Mouse (Mus musculus): ENCODE results near the gene Cacna1c. TPM values are rescaled to one million over a fixed set of nuclear protein-coding genes. Genes with fewer than 3 reads are reported as not detected.
"Not testable (repeated sequence)": the region's sequence is repeated elsewhere in the genome, so short reads cannot be mapped to it uniquely, and the experiment has no call there.

Gene Cacna1c
- polyA plus RNA-seq, 1 experiment, result 19.1 TPM

GRCm38 (mm10) chr6:119225731-119226130, 29.5 kb upstream of the Cacna1c start:
- TF ChIP-seq CTCF (IDR thresholded peaks at IDR 0.05; ENCODE audit: borderline replicate concordance, extremely low read depth, insufficient read depth, insufficient read length) (no peak), POLR2A (IDR thresholded peaks at IDR 0.05; ENCODE audit: borderline replicate concordance, extremely low read depth, insufficient read depth, insufficient read length, poor library complexity, severe bottlenecking) (no peak)
- DNase-seq (ENCODE audit: low read depth), result no peak

DNA sequence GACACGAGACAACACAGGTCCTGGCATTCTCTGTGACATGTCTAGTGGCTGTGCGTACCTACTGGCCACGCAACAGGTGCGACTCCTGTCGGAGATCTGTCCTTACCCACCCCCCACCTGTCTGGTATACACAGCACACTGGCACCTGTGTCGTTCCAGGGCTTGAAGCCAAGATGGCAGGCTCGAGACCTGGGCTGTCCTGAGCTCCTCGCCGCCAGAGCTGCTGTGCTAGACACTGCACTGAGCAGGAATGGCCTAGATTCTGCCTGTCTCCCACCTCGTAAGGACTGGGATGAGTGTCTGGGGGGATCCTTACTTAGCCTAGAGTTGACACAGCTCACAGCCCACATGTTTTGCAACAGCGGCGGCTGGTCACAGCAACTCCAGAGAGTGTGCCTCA, 29.0 kb upstream of the Cacna1c start:
- no peak for DNase-seq (ENCODE audit: low read depth)
- TF ChIP-seq POLR2A (IDR thresholded peaks at IDR 0.05; ENCODE audit: borderline replicate concordance, extremely low read depth, insufficient read depth, insufficient read length, poor library complexity, severe bottlenecking) (no peak), CTCF (IDR thresholded peaks at IDR 0.05; ENCODE audit: borderline replicate concordance, extremely low read depth, insufficient read depth, insufficient read length) (no peak)

DNA sequence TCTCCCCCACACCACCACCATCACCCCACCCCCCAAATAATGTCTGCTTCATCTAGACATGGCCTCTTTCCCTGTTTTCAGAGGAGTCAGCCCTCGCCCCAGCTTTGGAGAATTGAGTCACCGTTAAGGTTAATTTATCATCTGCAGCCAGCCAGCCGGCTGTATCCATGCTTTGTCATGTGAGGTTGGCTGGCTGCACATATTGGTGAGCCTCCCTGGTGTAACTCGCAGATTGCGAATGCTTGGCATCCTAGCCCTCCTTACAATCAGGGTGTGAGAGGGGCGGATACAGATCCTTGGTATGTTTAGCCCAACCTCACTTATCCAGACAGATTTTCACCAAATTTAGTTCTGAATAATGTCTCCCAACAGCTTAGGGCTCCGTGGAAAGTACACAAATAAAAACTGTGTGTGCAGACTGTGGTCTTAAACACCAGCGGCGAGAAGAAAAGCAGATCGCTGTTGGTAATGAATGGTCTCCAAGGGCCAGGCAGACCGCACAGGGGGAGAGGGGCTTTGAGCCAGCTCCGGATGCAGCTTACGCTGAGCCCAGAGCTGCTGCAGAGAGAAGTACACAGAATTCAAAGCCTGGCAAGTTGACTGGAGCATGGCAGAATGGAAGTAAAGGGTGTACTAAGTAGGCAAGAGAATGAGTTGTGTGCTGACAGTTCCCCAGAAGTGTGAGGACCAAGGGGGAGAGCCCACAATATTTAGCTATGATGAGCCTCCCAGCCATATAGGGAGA, 28.4 kb upstream of the Cacna1c start:
- TF ChIP-seq CTCF (IDR thresholded peaks at IDR 0.05; ENCODE audit: borderline replicate concordance, extremely low read depth, insufficient read depth, insufficient read length), result no peak
- TF ChIP-seq POLR2A (IDR thresholded peaks at IDR 0.05; ENCODE audit: borderline replicate concordance, extremely low read depth, insufficient read depth, insufficient read length, poor library complexity, severe bottlenecking), result no peak
- peak; percentile 87 for DNase-seq (ENCODE audit: low read depth)

DNA sequence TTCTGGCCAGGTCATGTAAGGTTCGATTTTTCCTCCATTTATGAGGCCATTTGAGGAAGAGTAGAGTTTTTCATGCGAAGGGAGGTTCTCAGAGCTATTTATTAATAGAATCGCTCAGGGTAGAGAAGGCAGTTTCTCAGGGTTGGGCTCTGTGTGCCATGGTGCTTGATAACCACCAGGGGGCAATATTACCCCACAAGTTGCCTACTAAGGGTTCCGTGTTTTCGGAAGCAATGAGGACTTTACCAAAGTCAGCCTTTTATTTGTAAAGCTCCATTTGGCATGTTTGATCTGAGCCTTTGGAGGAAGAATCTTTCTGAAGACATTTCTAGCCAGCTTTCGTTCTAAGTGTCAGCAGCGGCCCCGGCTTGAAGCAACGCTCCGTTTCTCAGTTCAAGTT, 24.1 kb upstream of the Cacna1c start:
- TF ChIP-seq POLR2A (IDR thresholded peaks at IDR 0.05; ENCODE audit: borderline replicate concordance, extremely low read depth, insufficient read depth, insufficient read length, poor library complexity, severe bottlenecking) (no peak), CTCF (IDR thresholded peaks at IDR 0.05; ENCODE audit: borderline replicate concordance, extremely low read depth, insufficient read depth, insufficient read length) (peak; percentile 87; the same call in 1 of the 2 replicates)
- peak; percentile 82 for DNase-seq (ENCODE audit: low read depth)

DNA sequence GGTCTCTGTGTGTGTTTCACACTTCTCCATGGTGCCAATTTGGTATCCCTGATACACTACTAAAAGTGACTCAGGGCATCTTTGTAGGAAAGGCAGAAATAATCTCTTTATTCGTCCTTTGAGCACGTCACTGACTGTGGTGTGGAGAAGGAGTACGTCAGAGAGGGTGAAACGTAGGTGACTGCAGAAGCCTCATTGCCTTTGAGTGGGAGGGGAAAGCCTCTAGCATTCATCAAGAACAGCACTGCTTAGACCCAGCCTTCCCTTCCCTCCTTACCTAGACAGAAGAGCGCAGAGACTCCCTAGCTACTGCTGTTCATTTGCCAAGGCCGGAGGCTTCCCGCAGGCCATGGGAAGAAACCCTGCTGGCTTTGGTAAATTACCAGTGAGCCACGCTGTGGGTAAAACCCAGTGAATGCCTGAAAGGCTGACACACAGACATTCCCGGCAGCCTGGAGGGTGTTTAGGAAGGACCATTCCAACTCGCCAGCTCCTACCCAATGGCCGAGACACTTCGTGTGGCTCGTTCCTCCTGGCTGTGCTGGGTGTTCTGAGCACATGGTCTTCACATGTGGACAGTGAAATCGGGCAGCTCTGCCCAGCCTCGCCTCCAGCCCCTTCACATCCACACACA, 23.1 kb upstream of the Cacna1c start:
- TF ChIP-seq CTCF (IDR thresholded peaks at IDR 0.05; ENCODE audit: borderline replicate concordance, extremely low read depth, insufficient read depth, insufficient read length), result no peak
- no peak for TF ChIP-seq POLR2A (IDR thresholded peaks at IDR 0.05; ENCODE audit: borderline replicate concordance, extremely low read depth, insufficient read depth, insufficient read length, poor library complexity, severe bottlenecking)

DNA sequence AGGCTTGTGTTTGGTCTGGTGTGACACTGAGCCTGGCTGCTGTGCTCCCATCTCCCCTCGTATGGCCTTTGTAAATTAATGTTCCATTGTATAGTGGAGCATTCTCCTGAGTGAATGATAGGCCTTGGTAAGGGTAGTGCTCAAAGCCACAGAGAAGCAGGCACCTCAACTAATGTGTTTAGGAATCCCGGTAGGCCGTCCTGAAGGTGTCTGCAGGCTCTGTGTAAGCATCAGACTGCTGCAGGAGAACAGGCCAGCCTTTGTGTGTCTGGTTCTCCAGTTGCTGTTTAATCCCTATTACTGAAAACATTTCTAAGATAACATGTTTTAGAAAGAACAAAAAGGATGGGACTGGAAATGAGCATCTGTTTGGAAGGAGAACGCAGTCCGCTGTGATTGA, 22.4 kb upstream of the Cacna1c start:
- no peak for DNase-seq (ENCODE audit: low read depth)
- TF ChIP-seq CTCF (IDR thresholded peaks at IDR 0.05; ENCODE audit: borderline replicate concordance, extremely low read depth, insufficient read depth, insufficient read length) (no peak), POLR2A (IDR thresholded peaks at IDR 0.05; ENCODE audit: borderline replicate concordance, extremely low read depth, insufficient read depth, insufficient read length, poor library complexity, severe bottlenecking) (no peak)

More for the DNA sequence above, 23.1 kb upstream of the Cacna1c start:
- no peak for DNase-seq (ENCODE audit: low read depth)

- TF ChIP-seq CTCF (IDR thresholded peaks at IDR 0.05; ENCODE audit: borderline replicate concordance, extremely low read depth, insufficient read depth, insufficient read length) (no peak), POLR2A (IDR thresholded peaks at IDR 0.05; ENCODE audit: borderline replicate concordance, extremely low read depth, insufficient read depth, insufficient read length, poor library complexity, severe bottlenecking) (no peak)
- no peak for DNase-seq (ENCODE audit: low read depth)
Measured at GRCm38 (mm10) chr6:119217661-119218060, 21.4 kb upstream of the Cacna1c start.

- no peak for TF ChIP-seq POLR2A (IDR thresholded peaks at IDR 0.05; ENCODE audit: borderline replicate concordance, extremely low read depth, insufficient read depth, insufficient read length, poor library complexity, severe bottlenecking)
- TF ChIP-seq CTCF (IDR thresholded peaks at IDR 0.05; ENCODE audit: borderline replicate concordance, extremely low read depth, insufficient read depth, insufficient read length), result no peak
- no peak for DNase-seq (ENCODE audit: low read depth)
Measured at GRCm38 (mm10) chr6:119215040-119215613, 18.9 kb upstream of the Cacna1c start.

DNA sequence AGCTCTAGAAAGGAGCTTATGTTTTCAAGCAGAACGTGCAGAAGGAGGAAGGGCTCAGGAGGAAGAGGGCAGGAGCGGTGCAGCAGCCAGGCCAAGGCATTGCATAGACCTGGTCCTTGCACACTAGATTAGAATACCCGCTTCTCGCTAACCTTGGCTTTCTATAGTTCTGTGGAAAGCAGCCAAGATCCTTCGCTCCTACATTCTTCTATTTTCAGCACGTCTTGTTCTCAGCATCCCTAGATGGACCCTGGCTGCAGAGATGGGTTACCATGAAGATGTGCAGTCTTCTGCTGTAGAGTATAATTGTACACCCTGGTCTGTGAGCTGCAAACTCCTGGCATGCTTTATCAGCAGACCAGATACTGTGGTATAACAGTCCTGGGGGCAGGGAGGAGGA, 18.0 kb upstream of the Cacna1c start:
- no peak for TF ChIP-seq CTCF (IDR thresholded peaks at IDR 0.05; ENCODE audit: borderline replicate concordance, extremely low read depth, insufficient read depth, insufficient read length)
- DNase-seq (ENCODE audit: low read depth), result no peak

GRCm38 (mm10) chr6:119213375-119213774, 17.2 kb upstream of the Cacna1c start:
- TF ChIP-seq POLR2A (IDR thresholded peaks at IDR 0.05; ENCODE audit: borderline replicate concordance, extremely low read depth, insufficient read depth, insufficient read length, poor library complexity, severe bottlenecking), result no peak
- DNase-seq (ENCODE audit: low read depth), result no peak

DNA sequence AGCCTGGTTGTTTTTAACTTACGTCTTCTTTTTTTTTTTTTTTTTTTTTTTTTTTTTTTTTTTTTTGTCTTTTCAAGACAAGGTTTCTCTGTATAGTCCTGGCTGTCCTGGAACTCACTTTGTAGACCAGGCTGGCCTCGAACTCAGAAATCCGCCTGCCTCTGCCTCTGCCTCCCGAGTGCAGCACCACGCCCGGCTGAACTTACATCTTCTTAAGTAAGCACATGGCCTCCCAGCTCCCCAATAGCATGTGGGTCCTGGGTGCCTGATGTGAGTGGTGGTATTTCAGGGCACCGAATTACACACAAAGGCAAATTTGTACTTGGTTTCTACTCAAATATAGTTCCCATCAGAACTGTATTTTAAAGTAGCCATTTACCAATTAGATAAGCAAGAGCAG, 9.8 kb upstream of the Cacna1c start:
- DNase-seq (ENCODE audit: low read depth), result not testable (repeated sequence)

DNA sequence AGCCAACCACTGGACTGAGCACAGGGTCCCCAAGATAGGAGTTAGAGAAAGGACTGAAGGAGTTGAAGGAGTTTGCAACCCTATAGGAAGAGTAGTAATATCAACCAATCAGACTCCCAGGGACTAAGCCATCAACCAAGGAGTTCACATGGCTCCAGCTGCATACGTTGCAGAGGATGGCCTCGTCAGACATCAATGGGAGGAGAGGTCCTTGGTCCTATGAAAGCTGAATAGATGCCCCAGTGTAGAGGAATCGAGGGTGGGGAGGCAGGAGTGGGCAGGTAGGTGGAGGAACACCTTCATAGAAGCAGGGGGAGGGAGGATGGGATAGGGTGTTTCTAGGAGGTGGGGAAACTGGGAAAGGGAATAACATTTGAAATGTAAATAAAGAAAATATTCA, 8.7 kb upstream of the Cacna1c start:
- TF ChIP-seq POLR2A (IDR thresholded peaks at IDR 0.05; ENCODE audit: borderline replicate concordance, extremely low read depth, insufficient read depth, insufficient read length, poor library complexity, severe bottlenecking) (no peak), CTCF (IDR thresholded peaks at IDR 0.05; ENCODE audit: borderline replicate concordance, extremely low read depth, insufficient read depth, insufficient read length) (no peak)
- DNase-seq (ENCODE audit: low read depth), result no peak
